Mouse (Mus musculus): Measurements from ENCODE around the gene Olfr556. TPM values are rescaled to one million over a fixed set of nuclear protein-coding genes. Genes with fewer than 3 reads are reported as not detected.
"Not testable (repeated sequence)": the region's sequence is repeated elsewhere in the genome, so short reads cannot be mapped to it uniquely, and the experiment has no call there.

Gene Olfr556
- polyA plus RNA-seq (2015; fragmentation: Nextera tagmentation; extraction: Ambion mirVana): not detected in 2 replicates

DNA sequence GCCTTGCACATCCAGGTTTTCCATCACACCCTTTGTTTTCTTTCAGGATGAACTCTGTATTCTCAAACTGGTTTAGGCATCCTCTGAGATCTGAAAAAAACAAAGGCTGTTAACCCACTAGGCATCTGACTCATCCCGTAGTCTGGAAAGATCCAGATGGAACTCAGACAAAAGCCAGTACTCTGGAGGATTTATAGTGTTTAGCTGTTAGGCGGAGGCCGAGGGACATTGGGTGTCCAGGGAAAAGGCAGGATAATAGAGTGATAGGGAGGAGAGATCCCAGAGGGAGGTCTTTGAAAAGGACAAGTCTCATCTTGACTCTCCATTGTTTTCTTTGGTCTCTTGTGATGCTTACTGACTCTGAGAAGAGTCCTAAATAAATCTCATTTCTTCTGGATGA is at the start of gene Olfr556:
Gene Olfr556, plus strand, starts transcription at position 301 of the 400 bp plus-strand sequence.
- WGBS: 53% methylated on average over 3 of the region's 3 CpGs
- Histone ChIP-seq H3K27me3 (ENCODE audit: control insufficient read depth, insufficient read depth, low read length) (no peaks in the 10 kb centered on the region), H3K27ac (ENCODE audit: low read length) (no peak within 1 kb of the TSS), H3K4me2 (ENCODE audit: low read depth, low read length) (no peak within 1 kb of the TSS), H3K4me1 (ENCODE audit: control insufficient read depth, insufficient read depth, low read length) (no peaks in the 10 kb centered on the region), H3K36me3 (ENCODE audit: control insufficient read depth, insufficient read depth) (no peaks in the 10 kb centered on the region), H3K4me3 (ENCODE audit: low read length) (no peak within 1 kb of the TSS), H3K9me3 (replicated peaks; ENCODE audit: control insufficient read depth, low read length) (no peaks in the 10 kb centered on the region), H3K9ac (ENCODE audit: low read length) (no peak within 1 kb of the TSS)
- ATAC-seq (replicated peaks; ENCODE audit: extremely low read depth, insufficient read depth, low FRiP score): no peak

DNA sequence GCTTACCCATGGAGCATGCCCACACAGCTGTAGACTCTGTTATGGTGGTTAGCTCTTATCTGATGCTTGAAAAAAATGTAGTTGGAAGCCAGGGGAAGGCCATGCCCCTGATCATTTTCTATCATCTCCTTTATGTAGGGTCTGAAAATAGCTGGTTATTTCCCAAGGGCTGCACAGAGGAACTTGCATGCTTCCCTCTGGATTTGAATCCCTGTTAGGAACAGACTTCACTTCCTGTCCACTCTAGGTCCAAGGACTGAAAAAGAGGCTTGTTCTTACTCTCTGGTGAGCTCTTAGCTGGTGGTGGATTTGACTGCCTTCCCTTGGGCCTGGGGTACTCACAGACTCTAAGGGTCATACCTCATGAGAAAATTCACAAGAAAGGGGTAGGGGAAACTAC is 46.6 kb upstream of the Olfr556 start, which contains the start of gene Olfr553:
Gene Olfr553, minus strand, starts transcription at position 101 of the 400 bp plus-strand sequence.
- Histone ChIP-seq H3K9ac (ENCODE audit: low read length) (no peak within 1 kb of the TSS), H3K4me3 (ENCODE audit: low read length) (no peak within 1 kb of the TSS), H3K4me2 (ENCODE audit: low read depth, low read length) (no peak within 1 kb of the TSS), H3K27ac (ENCODE audit: low read length) (no peak within 1 kb of the TSS), H3K9me3 (replicated peaks; ENCODE audit: control insufficient read depth, low read length) (no peaks in the 10 kb centered on the region), H3K4me1 (ENCODE audit: control insufficient read depth, insufficient read depth, low read length) (no peaks in the 10 kb centered on the region), H3K36me3 (ENCODE audit: control insufficient read depth, insufficient read depth) (no peaks in the 10 kb centered on the region), H3K27me3 (ENCODE audit: control insufficient read depth, insufficient read depth, low read length) (no peaks in the 10 kb centered on the region)
- ATAC-seq (replicated peaks; ENCODE audit: extremely low read depth, insufficient read depth, low FRiP score): no peak

DNA sequence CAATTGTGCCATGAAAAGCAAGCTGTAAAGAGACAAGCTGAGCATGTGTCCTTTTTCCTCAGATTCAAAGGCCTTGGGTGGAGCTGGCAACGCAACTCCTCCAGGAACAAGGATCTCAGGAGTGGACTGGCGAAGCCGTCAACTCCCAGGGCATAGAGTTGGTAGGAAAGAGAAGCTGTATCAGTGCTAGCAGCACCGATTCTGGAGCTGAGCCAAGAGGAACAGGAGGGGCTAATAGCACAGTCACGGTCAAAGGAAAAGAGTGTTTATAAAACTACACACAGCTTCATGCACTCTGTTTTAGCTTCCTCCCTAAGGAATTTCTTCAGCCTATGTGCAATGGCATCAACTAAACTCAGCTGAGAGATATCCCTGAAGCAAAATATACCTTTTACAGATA is 45.1 kb upstream of the Olfr556 start:
- no peaks in the 10 kb centered on the region for H3K36me3 ChIP-seq (ENCODE audit: control insufficient read depth, insufficient read depth)
- H3K4me1 ChIP-seq (ENCODE audit: control insufficient read depth, insufficient read depth, low read length): no peaks in the 10 kb centered on the region
- no peak overlapping the region for H3K9ac ChIP-seq (ENCODE audit: low read length)
- H3K4me3 ChIP-seq (ENCODE audit: low read length): no peak overlapping the region
- no peaks in the 10 kb centered on the region for H3K9me3 ChIP-seq (replicated peaks; ENCODE audit: control insufficient read depth, low read length)
- no peak overlapping the region for H3K4me2 ChIP-seq (ENCODE audit: low read depth, low read length)
- WGBS: 34% methylated on average over 5 of the region's 5 CpGs
- ATAC-seq (replicated peaks; ENCODE audit: extremely low read depth, insufficient read depth, low FRiP score): no peak
- no peaks in the 10 kb centered on the region for H3K27me3 ChIP-seq (ENCODE audit: control insufficient read depth, insufficient read depth, low read length)
- H3K27ac ChIP-seq (ENCODE audit: low read length): no peak overlapping the region

DNA sequence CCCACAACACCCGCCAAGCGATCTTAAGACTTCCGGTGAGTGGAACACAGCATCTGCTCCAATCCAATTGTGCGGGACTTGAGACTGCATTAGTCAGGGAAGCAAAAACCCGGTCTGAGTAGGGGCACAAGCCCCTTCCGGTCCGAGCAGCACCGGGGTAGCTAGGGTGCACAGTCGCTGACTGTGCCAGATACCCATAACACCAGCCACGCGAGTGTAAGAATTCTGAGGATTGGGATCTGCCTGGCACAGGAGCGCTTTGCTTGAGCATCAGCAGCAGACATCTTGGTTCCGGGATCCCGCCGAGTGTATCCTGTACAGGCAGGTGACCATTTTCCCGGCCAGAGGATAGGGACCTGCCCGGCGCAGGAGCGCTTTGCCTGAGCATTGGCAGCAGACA is 44.3 kb upstream of the Olfr556 start:
- not testable (repeated sequence) for H3K4me2 ChIP-seq (ENCODE audit: low read depth, low read length); H3K27ac ChIP-seq (ENCODE audit: low read length); H3K36me3 ChIP-seq (ENCODE audit: control insufficient read depth, insufficient read depth); H3K4me1 ChIP-seq (ENCODE audit: control insufficient read depth, insufficient read depth, low read length); H3K4me3 ChIP-seq (ENCODE audit: low read length); ATAC-seq (replicated peaks; ENCODE audit: extremely low read depth, insufficient read depth, low FRiP score); H3K9me3 ChIP-seq (replicated peaks; ENCODE audit: control insufficient read depth, low read length); H3K27me3 ChIP-seq (ENCODE audit: control insufficient read depth, insufficient read depth, low read length); H3K9ac ChIP-seq (ENCODE audit: low read length)
- 78% methylated on average over 19 of the region's 19 CpGs for WGBS

DNA sequence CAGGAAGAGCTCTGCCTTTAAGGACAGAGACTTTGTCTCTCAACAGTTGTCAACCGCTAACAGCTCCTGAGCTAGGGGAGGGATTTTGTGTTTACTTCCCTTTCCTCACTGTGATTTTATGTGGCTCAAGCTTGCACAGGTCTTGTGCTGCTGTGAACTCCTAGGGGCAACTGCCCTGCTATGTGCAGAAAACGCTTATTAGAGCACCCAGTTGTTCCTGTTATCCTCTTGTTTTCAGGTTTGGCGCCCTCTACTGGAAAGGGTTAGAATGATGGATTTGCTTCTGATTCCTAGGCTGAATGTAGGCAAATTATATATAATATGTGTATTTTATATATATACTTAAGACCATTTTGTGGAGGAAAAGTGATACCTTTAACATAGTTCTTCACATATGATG is 28.0 kb upstream of the Olfr556 start:
- 25% methylated on average over 3 of the region's 3 CpGs for WGBS
- no peak overlapping the region for H3K9ac ChIP-seq (ENCODE audit: low read length)
- no peaks in the 10 kb centered on the region for H3K9me3 ChIP-seq (replicated peaks; ENCODE audit: control insufficient read depth, low read length)
- ATAC-seq (replicated peaks; ENCODE audit: extremely low read depth, insufficient read depth, low FRiP score): no peak
- H3K27ac ChIP-seq (ENCODE audit: low read length): no peak overlapping the region
- no peaks in the 10 kb centered on the region for H3K36me3 ChIP-seq (ENCODE audit: control insufficient read depth, insufficient read depth)
- H3K4me3 ChIP-seq (ENCODE audit: low read length): no peak overlapping the region
- H3K4me2 ChIP-seq (ENCODE audit: low read depth, low read length): no peak overlapping the region
- H3K27me3 ChIP-seq (ENCODE audit: control insufficient read depth, insufficient read depth, low read length): no peaks in the 10 kb centered on the region
- H3K4me1 ChIP-seq (ENCODE audit: control insufficient read depth, insufficient read depth, low read length): no peaks in the 10 kb centered on the region

DNA sequence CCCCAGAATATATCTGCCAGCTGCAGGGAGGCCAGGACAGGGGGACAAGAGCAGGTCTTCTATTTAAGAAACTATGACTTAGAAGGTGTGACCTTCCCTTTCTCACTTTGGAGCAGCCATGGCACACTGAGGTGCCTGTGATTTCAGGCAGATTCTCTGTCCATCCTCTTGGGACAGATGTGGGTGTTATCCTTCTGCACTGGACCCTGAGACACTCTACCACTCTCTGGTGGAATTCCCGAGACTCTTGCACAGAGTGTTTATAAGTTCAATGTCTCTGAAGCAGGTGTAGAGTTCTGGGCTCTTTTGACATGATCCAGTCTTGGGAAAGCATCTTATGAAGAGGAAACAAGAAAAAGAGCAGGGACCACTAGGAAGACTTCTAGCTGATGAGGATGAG is 26.6 kb upstream of the Olfr556 start, which contains the start of gene Olfr554:
Gene Olfr554, plus strand, starts transcription at position 301 of the 400 bp plus-strand sequence.
- Histone ChIP-seq H3K4me3 (ENCODE audit: low read length) (no peak within 1 kb of the TSS), H3K9me3 (replicated peaks; ENCODE audit: control insufficient read depth, low read length) (no peaks in the 10 kb centered on the region), H3K36me3 (ENCODE audit: control insufficient read depth, insufficient read depth) (no peaks in the 10 kb centered on the region), H3K4me1 (ENCODE audit: control insufficient read depth, insufficient read depth, low read length) (no peaks in the 10 kb centered on the region), H3K4me2 (ENCODE audit: low read depth, low read length) (no peak within 1 kb of the TSS), H3K27me3 (ENCODE audit: control insufficient read depth, insufficient read depth, low read length) (no peaks in the 10 kb centered on the region), H3K9ac (ENCODE audit: low read length) (no peak within 1 kb of the TSS), H3K27ac (ENCODE audit: low read length) (no peak within 1 kb of the TSS)
- ATAC-seq (replicated peaks; ENCODE audit: extremely low read depth, insufficient read depth, low FRiP score): no peak
- 44% methylated on average over 1 of the region's 1 CpGs for WGBS

DNA sequence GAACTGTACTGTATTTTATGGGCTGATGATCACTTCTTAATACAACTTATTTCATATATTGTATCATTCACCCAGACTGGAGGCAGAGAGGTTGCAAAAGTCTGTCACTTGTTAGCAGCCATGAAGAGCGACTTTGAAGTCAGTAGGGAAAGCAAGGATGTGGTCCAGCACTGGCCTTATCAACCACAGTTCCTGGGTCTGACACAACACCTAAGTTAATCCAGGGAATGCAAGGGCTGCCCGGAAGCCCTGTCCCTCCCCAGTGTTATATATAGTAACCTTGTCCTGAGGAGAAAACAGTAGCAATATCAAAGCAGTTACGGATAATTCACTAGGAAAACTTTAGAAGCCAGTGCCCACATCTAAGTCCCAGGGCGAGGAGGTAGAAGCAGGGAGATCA is 19.8 kb upstream of the Olfr556 start:
- not testable (repeated sequence) for H3K27ac ChIP-seq (ENCODE audit: low read length); ATAC-seq (replicated peaks; ENCODE audit: extremely low read depth, insufficient read depth, low FRiP score); H3K27me3 ChIP-seq (ENCODE audit: control insufficient read depth, insufficient read depth, low read length); H3K4me3 ChIP-seq (ENCODE audit: low read length); H3K36me3 ChIP-seq (ENCODE audit: control insufficient read depth, insufficient read depth); H3K9me3 ChIP-seq (replicated peaks; ENCODE audit: control insufficient read depth, low read length); H3K4me2 ChIP-seq (ENCODE audit: low read depth, low read length); H3K9ac ChIP-seq (ENCODE audit: low read length); H3K4me1 ChIP-seq (ENCODE audit: control insufficient read depth, insufficient read depth, low read length)
- whole genome bisulfite sequencing: 43% methylated on average over 4 of the region's 4 CpGs

DNA sequence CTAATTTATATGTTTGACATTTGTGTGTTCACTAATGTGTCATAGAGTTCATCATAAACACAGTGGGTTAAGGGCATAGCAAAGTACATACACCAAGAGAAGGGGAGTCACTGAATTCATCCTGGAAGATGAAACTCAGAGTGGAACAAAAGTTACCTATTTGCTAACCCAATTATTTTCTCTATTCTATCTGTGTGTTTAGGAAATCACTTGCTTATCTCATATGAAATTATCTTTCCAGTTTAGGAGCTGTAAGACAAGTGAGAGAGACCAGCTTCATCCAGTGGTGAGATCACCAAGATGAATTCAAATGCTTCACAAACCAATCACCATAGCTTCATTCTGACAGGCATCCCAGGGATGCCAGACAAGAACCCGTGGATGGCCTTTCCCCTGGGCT is 6.2 kb upstream of the Olfr556 start, which contains the start of gene Olfr555:
Gene Olfr555, plus strand, starts transcription at position 301 of the 400 bp plus-strand sequence.
- no peaks in the 10 kb centered on the region for H3K4me1 ChIP-seq (ENCODE audit: control insufficient read depth, insufficient read depth, low read length)
- no peak for ATAC-seq (replicated peaks; ENCODE audit: extremely low read depth, insufficient read depth, low FRiP score)

DNA sequence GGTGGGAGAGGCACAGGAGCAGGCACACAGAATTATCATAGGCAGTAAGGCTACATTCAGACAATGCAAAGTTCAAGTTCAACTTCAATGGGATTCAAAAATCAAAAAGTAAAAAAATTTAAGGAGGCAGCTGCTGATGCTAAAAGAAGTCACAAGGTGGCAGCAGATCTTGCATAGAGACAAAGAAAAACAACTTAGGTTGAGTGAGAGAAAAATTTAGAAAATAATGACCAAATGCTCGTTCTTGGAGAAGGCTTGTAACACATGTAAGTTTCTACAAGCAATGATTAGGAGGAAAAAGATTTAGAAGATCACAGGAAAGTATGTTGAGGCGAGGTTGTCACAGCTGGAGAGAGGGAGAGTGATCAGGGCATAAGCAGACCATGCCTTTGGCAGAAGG is 679 bp downstream of the Olfr556 start:
- no peak overlapping the region for H3K4me2 ChIP-seq (ENCODE audit: low read depth, low read length)
- no peaks in the 10 kb centered on the region for H3K9me3 ChIP-seq (replicated peaks; ENCODE audit: control insufficient read depth, low read length)
- ATAC-seq (replicated peaks; ENCODE audit: extremely low read depth, insufficient read depth, low FRiP score): no peak
- WGBS: 30% methylated on average over 2 of the region's 2 CpGs
- no peaks in the 10 kb centered on the region for H3K36me3 ChIP-seq (ENCODE audit: control insufficient read depth, insufficient read depth)
- H3K27ac ChIP-seq (ENCODE audit: low read length): no peak overlapping the region
- H3K27me3 ChIP-seq (ENCODE audit: control insufficient read depth, insufficient read depth, low read length): no peaks in the 10 kb centered on the region
- H3K9ac ChIP-seq (ENCODE audit: low read length): no peak overlapping the region
- H3K4me1 ChIP-seq (ENCODE audit: control insufficient read depth, insufficient read depth, low read length): no peaks in the 10 kb centered on the region
- H3K4me3 ChIP-seq (ENCODE audit: low read length): no peak overlapping the region

More for the DNA sequence above, 6.2 kb upstream of the Olfr556 start, which contains the start of gene Olfr555:
- no peaks in the 10 kb centered on the region for H3K36me3 ChIP-seq (ENCODE audit: control insufficient read depth, insufficient read depth)
- H3K9ac ChIP-seq (ENCODE audit: low read length): no peak within 1 kb of the TSS
- H3K9me3 ChIP-seq (replicated peaks; ENCODE audit: control insufficient read depth, low read length): no peaks in the 10 kb centered on the region
- 79% methylated on average over 1 of the region's 1 CpGs for WGBS
- H3K27ac ChIP-seq (ENCODE audit: low read length): no peak within 1 kb of the TSS
- no peak within 1 kb of the TSS for H3K4me2 ChIP-seq (ENCODE audit: low read depth, low read length)
- no peak within 1 kb of the TSS for H3K4me3 ChIP-seq (ENCODE audit: low read length)
- H3K27me3 ChIP-seq (ENCODE audit: control insufficient read depth, insufficient read depth, low read length): no peaks in the 10 kb centered on the region
